Comparison of ENCODE assay signal across 21 mouse cellular contexts in the genomic region with DNA sequence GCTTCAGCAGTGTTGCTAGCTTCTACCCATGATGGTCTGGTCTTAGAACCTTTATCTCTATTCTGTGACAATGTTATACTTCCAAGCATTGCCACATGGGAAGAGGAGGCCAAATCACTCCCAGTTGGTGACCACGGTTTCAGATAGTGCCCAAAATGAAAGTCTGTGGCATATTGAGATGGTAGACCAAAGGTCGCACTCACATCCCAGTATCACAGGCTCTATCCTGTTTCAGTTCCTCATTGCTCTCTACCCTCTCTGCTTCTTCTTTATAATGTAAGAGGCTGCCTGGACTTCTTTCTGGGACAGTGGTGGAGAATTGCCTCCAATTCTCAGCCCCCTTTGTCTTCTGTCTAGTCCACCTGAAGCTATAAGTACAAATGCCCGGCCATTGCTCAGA.
DNase-seq lines count a peak whose midpoint lies in the region; ATAC-seq and TF ChIP-seq lines count a peak whose summit lies in the region.
"Had no signal": no experiment of that assay in that cellular context is flagged by ENCODE, and none has a peak within 500 bp of the region (broad histone marks: within the 10 kb centered on the region; RNA-seq: fewer than 3 reads in every experiment).

No protein-coding gene starts in this region.

- no peak overlapping the region for H3K4me3 ChIP-seq in CH12.LX (replicated peaks in 1 of 3; ENCODE audit: low read depth in 2 of 3, low read length in 2 of 3, poor library complexity in 1 of 3)
- H3K4me3 ChIP-seq in neural tube, embryonic 15.5 days (replicated peaks) = no peak overlapping the region
- H3K4me3 ChIP-seq: embryonic facial prominence, embryonic 10.5 days; embryonic facial prominence, embryonic 12.5 days; forebrain, embryonic 13.5 days; forebrain, embryonic 15.5 days had no signal

- H3K9me3 ChIP-seq in CH12.LX (replicated peaks; ENCODE audit: low read length) = no peaks in the 10 kb centered on the region
- H3K9me3 ChIP-seq in neural tube, embryonic 15.5 days (replicated peaks) = no peaks in the 10 kb centered on the region; the same call in 1 of the 2 replicates
- H3K9me3 ChIP-seq: embryonic facial prominence, embryonic 10.5 days; embryonic facial prominence, embryonic 12.5 days; forebrain, embryonic 13.5 days; forebrain, embryonic 15.5 days had no signal

- no peak overlapping the region for H3K4me2 ChIP-seq in CH12.LX (ENCODE audit: insufficient read depth, low read depth, poor library complexity, severe bottlenecking)
- no peak overlapping the region for H3K4me2 ChIP-seq in neural tube, embryonic 15.5 days
- H3K4me2 ChIP-seq: embryonic facial prominence, embryonic 12.5 days; forebrain, embryonic 13.5 days; forebrain, embryonic 15.5 days had no signal

- no peak overlapping the region for H3K27ac ChIP-seq in CH12.LX (ENCODE audit: insufficient read depth, low read depth)
- H3K27ac ChIP-seq in neural tube, embryonic 15.5 days (replicated peaks) = no peak overlapping the region
- H3K27ac ChIP-seq: embryonic facial prominence, embryonic 10.5 days; embryonic facial prominence, embryonic 12.5 days; forebrain, embryonic 13.5 days; forebrain, embryonic 15.5 days had no signal

- 93% methylated on average over 3 of the region's 3 CpGs for WGBS in neural tube, embryonic 15.5 days

- dilution Hi-C loops in CH12.LX (cut with MboI; ENCODE audit: extremely low pct_ligation_motif_present, extremely low pct_unique_long_range_greater_than_20kb, low sequenced_read_pairs) = no loop called here

- peak; percentile 65 for ATAC-seq in granulocyte monocyte progenitor cell, adult 5-6 weeks (replicated peaks; ENCODE audit: poor library complexity, severe bottlenecking)
- ATAC-seq in megakaryocyte progenitor cell, adult 5-6 weeks (replicated peaks; ENCODE audit: poor library complexity) = peak; percentile 66
- ATAC-seq in neural tube, embryonic 15.5 days (ENCODE audit: low FRiP score) = no peak
- ATAC-seq: CD4-positive, CD25-positive, alpha-beta regulatory T cell, adult 4 months; forebrain, embryonic 13.5 days; forebrain, embryonic 15.5 days; forebrain, postnatal 0 days had no signal

- no peaks in the 10 kb centered on the region for H3K79me2 ChIP-seq in CH12.LX (replicated peaks; ENCODE audit: control insufficient read depth, extremely low read depth, insufficient read depth, poor library complexity, severe bottlenecking)

- H3K36me3 ChIP-seq in CH12.LX (replicated peaks in 1 of 2; ENCODE audit: control insufficient read depth in 1 of 2, insufficient read depth in 1 of 2, low read length in 1 of 2) = no peaks in the 10 kb centered on the region
- H3K36me3 ChIP-seq in neural tube, embryonic 15.5 days = no peaks in the 10 kb centered on the region
- H3K36me3 ChIP-seq: embryonic facial prominence, embryonic 10.5 days; embryonic facial prominence, embryonic 12.5 days; forebrain, embryonic 15.5 days had no signal

- TF ChIP-seq RAD21 in CH12.LX (IDR thresholded peaks at IDR 0.05; ENCODE audit: low read depth, low read length) = no peak

- H3K27me3 ChIP-seq in CH12.LX (replicated peaks) = no peaks in the 10 kb centered on the region
- H3K27me3 ChIP-seq in neural tube, embryonic 15.5 days (replicated peaks) = no peaks in the 10 kb centered on the region
- H3K27me3 ChIP-seq: embryonic facial prominence, embryonic 12.5 days; forebrain, embryonic 13.5 days; forebrain, embryonic 15.5 days had no signal

- TF ChIP-seq POLR2A in CH12.LX (IDR thresholded peaks at IDR 0.05; ENCODE audit: low read depth, low read length) = no peak

- no peak for TF ChIP-seq CTCF in CH12.LX (conservative IDR thresholded peaks at IDR 0.05 in 1 of 2, IDR thresholded peaks at IDR 0.05 in 1 of 2; ENCODE audit: low read depth in 2 of 2, low read length in 2 of 2)

- no peak for TF ChIP-seq EP300 in CH12.LX (IDR thresholded peaks at IDR 0.05; ENCODE audit: low read length)

- H3K4me1 ChIP-seq in CH12.LX (ENCODE audit: control insufficient read depth in 1 of 2, insufficient read depth in 2 of 2) = peaks cover 2 to 29% of the 10 kb centered on the region in 2 experiments; a peak in 3 of 4 replicates
- H3K4me1 ChIP-seq in neural tube, embryonic 15.5 days = no peaks in the 10 kb centered on the region
- H3K4me1 ChIP-seq: embryonic facial prominence, embryonic 10.5 days; embryonic facial prominence, embryonic 12.5 days; forebrain, embryonic 13.5 days; forebrain, embryonic 15.5 days had no signal

- in situ Hi-C loops in CH12.LX (cut with MboI; ENCODE audit: low pct_ligation_motif_present, low pct_unique_long_range_greater_than_20kb, low sequenced_read_pairs) = no loop called here

- no peak overlapping the region for H3K9ac ChIP-seq in CH12.LX (ENCODE audit: insufficient read depth, low read depth)
- H3K9ac ChIP-seq in neural tube, embryonic 15.5 days (replicated peaks) = no peak overlapping the region
- H3K9ac ChIP-seq: embryonic facial prominence, embryonic 12.5 days; forebrain, embryonic 13.5 days; forebrain, embryonic 15.5 days; forebrain, postnatal 0 days had no signal

- DNase-seq in CH12.LX (ENCODE audit: extremely low read depth) = peak; percentile 8
- DNase-seq in kidney, adult 8-10 months = no peak
- DNase-seq: adrenal gland, adult 2 months; adrenal gland, postnatal 10 days; adrenal gland, postnatal 25 days; B cell, adult 2 months; cerebellum, adult 11 months; cerebellum, adult 18-20 months; cerebellum, adult 8-10 months; cerebellum, adult 9-11 months; cerebellum, postnatal 14 days; cerebellum, postnatal 36 days; forebrain, postnatal 0 days had no signal

TF ChIP-seq in CH12.LX, 34 proteins besides CTCF, POLR2A, EP300 and RAD21:
- no peak for TF ChIP-seq SIN3A (IDR thresholded peaks at IDR 0.05; ENCODE audit: low read length)
- TF ChIP-seq GABPA (IDR thresholded peaks at IDR 0.05; ENCODE audit: insufficient replicate concordance, low read depth, low read length) = no peak
- TF ChIP-seq IRF4 (IDR thresholded peaks at IDR 0.05; ENCODE audit: low read depth, low read length) = no peak
- TF ChIP-seq MYC (IDR thresholded peaks at IDR 0.05; ENCODE audit: low read depth, low read length) = no peak
- no peak for TF ChIP-seq ELF1 (IDR thresholded peaks at IDR 0.05; ENCODE audit: low read depth, low read length)
- TF ChIP-seq TCF12 (IDR thresholded peaks at IDR 0.05; ENCODE audit: low read depth, low read length) = no peak
- TF ChIP-seq SMC3 (IDR thresholded peaks at IDR 0.05; ENCODE audit: low read depth, low read length) = no peak
- TF ChIP-seq JUND (conservative IDR thresholded peaks at IDR 0.05; ENCODE audit: low read depth, low read length) = no peak
- TF ChIP-seq BHLHE40 (IDR thresholded peaks at IDR 0.05; ENCODE audit: low read depth, low read length) = no peak
